Mouse (Mus musculus): Measurements from ENCODE around the gene Scamp4.
A peak's percentile ranks its signal among the peaks of the same experiment; 100 is the strongest.

Gene Scamp4

DNA sequence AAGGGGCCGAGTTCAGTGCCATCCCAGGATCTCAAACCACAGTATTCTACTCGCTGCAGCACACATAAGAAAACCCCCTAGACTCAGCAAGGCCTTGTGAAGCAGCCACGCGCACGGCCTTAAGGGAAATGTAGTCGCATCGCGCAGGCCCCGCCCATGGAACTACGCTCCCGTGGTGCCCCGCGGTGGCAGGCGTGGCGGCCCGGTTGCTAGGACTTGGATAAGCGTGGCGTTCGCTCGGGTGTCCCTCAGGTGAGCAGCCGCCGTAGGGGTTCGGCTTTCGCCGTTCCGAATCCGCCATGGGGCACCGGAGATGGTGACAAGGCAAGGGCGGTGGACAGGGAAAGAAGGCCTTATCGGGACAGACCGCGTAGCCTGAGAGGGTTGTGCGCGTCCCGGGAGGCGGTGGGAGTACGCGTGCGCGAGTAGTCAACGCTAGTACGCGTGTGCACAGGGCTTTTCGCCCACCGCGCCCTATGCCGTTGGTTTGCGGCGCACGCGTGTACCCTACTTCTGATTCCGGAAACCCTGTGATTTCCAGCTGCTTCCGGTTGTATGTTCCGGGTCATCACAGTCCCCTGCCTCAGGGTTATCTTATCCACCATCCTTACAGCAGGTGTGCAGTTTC, at the start of gene Scamp4, which contains the start of gene Adat3:
TSS of gene Scamp4 (plus strand) at position 175 of the 628 bp plus-strand sequence.
TSS of gene Adat3 (plus strand) at position 183 of the 628 bp plus-strand sequence.
- peak; percentile 90 to 95 for DNase-seq (ENCODE audit: low spot score in 2 of 2)

DNA sequence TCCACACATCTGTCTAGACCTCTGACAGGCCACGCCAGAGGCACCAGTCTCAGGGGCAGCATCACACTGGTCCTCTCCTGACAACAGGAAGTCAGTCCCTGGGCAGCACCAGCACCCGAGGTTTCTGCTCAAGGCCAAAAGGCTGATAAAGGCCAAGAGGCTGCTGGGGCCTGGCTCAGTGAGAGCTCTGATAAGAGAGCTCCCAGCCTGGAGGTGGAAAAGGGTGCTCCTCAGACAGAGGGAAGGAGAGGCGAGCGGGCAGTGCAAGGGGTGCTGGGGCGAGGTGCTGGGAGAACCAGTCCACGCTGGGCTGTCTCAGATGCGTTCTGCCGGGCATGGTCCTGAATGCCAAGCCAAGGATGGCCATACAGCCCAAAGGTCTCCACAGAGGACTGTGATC, 49.1 kb upstream of the Scamp4 start:
- no peak for DNase-seq (ENCODE audit: low spot score in 2 of 2)

DNA sequence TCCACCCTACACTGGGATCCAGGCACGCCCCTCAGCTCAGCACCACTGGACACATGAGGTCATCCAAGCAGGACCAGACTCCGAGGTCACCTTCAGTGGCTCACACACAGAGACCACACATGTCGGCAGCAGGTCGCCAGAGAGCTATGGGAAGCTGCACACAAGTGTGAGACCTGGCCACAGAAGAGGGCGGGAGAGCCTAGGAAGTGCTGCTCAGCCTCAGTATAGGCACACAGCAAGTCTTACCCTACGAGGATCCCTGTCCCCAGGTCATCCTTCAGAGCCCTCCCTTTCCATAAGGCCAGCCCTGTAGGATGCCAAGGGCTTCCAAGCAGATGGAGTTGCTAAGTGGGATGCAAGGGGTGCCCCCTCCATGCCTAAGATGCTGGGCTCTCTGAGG, 48.7 kb upstream of the Scamp4 start:
- no peak for DNase-seq (ENCODE audit: low spot score in 2 of 2)

DNA sequence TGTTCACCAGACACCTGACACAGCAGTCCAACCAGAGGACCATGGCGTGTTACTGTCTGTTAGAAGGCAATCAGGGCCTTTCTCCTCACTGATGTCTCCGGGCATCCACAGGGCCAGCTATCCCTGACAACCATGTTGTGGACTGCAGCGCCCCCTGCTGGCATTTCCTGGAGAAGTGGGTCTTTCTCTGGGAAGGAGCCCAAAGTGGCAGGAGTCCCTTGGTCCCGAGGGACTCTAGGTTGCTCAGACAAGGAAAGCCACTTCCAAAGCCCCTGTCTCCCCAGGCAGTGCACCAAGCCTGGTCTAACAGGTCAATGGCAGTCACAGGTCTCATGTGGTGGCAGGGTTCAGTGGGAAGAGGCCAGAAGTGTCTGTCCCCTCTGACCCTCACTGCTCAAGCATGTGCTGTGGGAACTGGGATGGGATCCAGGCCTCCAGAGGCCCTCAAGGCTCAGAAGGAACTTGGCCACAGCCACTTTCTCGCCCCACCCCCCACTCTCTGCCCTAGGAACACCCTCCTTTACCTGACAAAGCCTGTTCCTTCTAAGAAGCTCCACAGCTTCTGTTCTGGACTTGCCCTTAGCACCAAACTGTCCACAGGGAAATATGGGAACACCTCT, 45.2 kb upstream of the Scamp4 start:
- DNase-seq (ENCODE audit: low spot score in 2 of 2) = peak in 1 of 2 experiments; percentile 71

DNA sequence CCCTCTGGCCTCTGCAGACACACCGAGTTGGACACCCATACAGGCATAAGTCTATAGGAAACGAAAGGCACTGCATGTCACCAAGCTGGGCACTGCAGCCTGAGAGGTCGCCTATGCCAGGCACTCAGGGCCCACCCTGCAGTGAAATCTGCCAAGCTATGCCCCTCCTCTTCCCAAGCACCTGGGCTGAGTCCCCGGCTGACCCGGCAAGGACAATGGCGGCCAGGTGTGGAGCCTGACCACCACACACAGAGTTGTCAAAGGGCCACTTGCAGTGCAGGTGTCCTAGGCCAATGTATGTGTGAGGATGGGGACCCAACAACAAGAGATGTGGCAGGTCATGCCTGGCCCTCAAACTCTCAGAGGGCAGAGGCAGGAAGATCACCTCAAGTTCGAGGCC, 43.2 kb upstream of the Scamp4 start:
- no peak for DNase-seq (ENCODE audit: low spot score in 2 of 2)

DNA sequence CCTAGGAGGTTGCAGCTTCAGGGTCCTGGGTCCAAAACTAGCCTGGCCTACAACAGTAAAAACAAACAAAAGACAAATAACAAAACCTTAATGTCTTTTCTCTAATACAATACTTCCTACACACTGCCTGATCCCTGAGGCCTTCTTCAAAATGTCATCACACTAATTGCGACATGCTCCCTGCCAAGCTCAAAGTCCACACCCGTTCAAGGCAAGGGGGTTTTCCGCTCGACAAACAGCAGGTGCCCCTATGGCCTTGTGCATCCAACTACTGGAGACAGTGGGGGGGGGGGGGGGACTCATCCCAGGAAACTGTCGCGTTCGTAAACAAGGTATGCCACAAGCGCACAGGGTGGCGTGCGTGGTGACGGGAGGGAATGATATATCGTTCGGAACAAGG, 42.1 kb upstream of the Scamp4 start:
- no peak for DNase-seq (ENCODE audit: low spot score in 2 of 2)

DNA sequence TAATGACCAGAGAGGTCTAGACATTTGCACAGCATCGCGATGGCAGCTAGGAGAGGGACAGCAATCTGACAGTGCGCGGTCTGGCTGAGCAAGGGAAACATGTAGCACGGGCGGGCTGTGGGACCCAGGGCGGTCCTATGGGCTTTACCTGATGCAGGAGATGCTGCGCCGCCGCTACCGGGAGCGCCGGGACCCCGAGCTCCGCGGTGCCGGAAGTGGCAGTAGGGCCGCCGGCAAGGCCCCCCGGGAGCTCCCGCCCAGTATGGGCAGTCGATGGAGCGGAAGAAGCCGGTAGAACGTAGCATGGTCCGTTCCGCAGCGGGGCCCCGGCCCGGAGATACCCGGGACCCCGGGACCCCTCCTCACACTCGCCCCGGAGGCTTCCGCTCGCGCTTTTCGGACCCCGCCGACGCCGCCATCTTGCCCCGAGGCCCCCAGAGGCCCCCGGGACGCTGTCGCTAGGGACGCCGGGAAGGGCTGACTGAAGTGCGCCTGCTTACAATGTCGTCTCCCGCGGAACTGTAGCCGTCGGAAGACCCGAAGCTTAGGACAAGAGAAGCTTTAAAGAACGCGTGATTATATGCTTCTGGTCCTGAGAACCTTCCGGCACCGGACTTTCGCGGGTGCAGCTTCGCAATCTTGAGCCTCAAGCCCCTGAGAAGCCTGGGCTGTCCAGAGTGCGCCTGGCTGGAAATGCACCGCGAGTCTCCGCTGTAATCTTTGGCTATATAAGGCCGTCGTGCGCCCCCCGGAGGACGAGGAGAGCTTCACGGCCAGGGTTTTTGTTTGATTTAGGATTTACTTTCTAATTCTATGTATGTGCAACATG, 41.3 kb upstream of the Scamp4 start, which contains the start of gene Rexo1:
TSS of gene Rexo1 (minus strand) at position 445 of the 829 bp plus-strand sequence.
- DNase-seq (ENCODE audit: low spot score in 2 of 2) = peak; percentile 83 to 89

DNA sequence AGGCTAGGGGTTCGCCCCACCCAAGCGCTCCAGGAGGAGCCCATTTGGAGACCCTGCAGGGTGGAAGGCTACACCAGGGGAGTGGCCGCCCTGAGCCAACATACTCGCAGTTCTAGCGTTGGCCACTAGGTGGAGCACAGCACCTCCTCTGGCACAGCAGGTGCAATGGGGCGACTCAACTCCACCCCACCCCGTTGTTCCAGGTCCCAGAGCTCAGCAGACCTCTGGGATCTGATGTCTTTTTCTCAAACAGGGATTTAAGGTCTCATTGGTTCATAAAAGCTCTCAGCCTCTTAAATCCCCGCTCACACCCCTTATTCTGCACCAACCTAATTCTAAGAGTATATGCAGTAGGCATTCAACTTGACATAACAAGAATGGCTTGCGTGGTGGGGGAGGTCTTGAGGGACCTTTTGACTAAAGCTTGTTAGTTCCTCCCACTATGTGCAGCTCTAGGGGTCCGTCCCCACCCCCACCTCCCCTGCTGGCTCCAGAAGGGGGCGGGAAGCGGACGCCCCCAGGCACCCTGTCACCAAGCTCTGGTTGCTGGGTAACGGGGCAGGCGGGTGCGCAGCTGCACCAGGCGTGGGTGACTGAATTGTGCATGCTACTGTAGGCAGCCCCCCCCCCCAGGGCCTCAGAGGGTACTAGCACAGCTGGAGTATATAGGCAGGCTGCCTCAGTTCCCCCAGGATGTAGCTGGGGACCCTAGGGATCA, 36.1 kb upstream of the Scamp4 start:
- peak; percentile 80 to 85 for DNase-seq (ENCODE audit: low spot score in 2 of 2)

DNA sequence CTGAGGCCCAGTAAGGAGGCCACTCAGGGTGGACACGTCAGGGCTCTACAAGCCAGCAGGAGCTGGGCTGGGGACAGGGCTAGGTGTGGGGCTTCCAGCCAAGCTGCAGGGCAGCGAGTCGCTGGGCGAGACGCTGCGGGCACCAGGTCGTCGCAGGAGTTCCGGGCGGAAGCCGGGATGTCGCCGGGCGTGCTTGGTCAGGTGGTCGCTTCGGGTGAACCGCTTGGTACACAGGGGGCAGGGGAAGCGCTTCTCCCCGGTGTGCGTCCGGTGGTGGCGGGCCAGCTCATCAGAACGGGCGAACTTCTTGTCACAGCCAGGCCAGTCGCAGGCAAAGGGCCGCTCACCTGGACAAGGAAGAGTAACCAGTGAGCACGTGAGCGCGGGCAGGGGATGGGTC, 33.8 kb upstream of the Scamp4 start:
- DNase-seq (ENCODE audit: low spot score in 2 of 2) = no peak

DNA sequence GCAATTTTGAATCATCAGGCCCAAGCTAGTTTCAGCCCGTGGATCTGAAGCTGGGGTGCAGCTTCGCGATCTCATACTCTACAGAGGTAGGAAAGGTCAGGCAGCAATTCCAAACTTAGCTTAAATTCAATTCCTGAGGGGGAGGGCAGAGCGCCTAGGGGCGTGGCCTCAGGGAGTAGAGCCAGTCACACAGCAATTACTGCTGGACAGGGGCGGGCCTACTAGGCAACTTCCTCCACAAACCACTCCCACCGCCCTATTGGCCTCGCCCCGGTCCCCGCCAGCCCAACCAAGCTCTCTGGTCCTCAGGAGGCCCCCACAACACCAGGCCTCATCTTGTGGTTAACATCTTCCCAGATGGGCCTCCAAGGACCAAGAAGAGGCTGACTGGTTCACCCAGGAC, 33.0 kb upstream of the Scamp4 start:
- peak in 1 of 2 experiments; percentile 42 for DNase-seq (ENCODE audit: low spot score in 2 of 2)

DNA sequence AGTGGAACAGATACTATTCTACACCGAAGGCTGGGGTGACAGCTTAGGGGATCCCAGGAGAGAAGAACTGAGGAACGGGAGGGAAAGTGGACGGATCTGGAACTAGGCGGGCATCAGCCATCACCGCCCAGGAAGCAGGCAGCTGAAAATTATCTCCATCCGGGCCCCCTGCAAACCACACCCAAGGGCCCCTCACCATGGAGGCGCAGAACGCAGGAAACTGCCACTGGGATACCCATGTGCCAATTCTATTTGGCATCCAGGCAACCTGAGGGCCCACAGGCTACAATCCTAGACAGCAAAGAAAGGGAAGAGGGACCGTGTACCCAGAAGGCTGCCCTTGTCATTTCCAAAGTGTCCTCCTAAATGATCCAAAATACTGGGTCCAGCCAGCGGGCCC, 32.3 kb upstream of the Scamp4 start:
- no peak for DNase-seq (ENCODE audit: low spot score in 2 of 2)

DNA sequence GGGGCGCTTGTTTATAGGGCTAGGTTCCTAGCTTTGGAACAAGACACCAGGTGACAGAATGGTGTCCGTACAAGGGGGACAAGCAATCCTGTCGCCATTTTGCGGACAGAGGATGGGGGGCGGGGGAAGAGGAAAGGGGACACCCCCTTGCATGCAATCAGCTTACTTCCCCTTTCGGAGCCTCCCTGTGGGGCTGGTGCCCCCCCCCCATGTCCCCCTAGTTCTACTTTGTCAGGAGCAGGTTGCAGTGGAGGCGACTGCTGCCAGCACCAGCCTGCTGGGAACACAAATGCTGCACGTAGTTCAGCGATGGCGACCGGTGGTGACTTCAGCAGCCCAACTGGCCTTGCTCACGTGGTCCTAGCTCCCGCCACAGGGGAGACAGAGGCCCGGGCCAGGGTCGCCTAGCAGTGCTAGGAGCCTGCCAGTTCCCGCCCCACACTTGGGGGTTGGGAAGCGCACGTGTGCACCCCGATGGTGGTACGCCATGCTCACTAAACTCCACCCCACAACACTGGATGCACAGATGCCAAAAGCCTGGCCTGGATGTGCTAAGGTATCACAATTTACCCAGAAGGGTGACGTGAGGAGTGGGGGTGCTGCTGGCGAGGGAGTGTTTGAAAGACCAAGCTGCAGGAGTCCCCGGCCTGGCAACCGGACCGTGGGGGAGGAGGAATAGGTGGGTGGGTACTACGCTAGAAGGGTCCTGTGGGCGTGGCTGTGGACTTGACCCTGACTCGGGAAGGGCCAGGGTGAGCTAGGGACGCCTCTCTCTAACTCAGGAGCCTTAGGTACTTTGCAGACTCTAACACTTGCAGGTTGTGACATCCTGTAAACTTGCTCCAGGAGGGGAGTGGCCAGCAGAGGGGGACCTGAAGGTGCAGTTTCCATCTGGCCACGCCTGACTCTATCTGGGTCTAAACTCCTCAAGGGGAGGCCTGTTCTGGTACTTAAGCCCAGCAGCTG, 31.5 kb upstream of the Scamp4 start:
- no peak for DNase-seq (ENCODE audit: low spot score in 2 of 2)

DNA sequence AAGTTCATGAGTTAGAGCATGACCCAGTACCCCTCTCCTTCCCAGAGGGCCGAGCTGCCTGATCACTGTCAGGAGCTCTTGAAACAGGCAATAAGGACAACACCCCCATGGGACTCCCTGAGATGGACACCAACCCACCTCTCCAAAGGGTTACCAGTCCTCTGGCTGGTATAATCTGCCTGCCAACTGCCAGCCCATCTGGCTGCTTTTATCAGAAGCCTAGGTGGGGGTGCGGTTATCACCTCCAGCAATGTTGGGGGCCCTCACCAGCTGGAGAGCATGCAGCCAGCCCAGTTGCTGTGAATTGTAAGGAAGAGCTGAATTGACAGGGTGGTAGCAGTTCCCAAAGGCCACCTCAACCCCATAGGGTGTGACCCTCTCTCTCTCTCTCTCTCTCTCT, 30.2 kb upstream of the Scamp4 start:
- no peak for DNase-seq (ENCODE audit: low spot score in 2 of 2)

DNA sequence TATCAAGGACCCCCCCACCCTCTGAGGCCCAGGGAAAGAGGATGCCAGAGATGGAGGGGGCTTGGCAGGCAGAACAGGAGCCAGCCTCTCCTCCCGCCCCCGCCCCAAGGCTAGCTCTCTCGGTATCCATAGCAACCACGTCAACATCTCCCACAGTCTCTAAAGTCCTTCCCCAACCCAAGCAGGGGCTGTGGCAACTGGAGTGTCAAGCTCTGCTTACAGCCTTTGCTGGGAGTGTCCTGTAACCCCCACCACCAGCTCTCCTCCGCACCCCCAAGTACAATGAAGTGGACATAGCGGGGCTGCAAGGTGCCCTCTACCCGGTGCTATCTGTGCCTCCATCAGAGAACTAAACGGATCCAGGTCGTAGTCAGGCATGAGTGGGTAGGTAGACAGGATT, 28.7 kb upstream of the Scamp4 start:
- DNase-seq (ENCODE audit: low spot score in 2 of 2) = peak in 1 of 2 experiments; percentile 45

DNA sequence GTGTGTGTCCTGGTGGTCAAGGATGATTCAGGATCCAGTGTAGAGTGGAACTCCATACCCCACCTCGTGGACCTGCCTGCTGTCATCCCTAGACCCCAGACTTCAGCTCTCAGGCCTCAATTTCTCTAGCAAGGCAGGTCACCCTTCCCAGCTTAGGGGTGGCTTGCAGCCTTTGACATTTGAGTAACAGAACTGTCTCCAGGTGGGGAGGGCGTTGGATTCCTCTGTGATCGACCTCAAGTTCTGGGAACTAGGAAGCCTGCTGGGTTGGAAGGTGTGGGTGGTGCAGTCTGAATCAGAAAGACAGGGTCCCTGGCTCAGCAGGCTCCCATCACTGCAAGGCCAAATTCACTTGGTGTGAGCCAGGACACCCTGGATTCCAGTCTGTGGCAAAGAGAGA, 27.8 kb upstream of the Scamp4 start:
- no peak for DNase-seq (ENCODE audit: low spot score in 2 of 2)

DNA sequence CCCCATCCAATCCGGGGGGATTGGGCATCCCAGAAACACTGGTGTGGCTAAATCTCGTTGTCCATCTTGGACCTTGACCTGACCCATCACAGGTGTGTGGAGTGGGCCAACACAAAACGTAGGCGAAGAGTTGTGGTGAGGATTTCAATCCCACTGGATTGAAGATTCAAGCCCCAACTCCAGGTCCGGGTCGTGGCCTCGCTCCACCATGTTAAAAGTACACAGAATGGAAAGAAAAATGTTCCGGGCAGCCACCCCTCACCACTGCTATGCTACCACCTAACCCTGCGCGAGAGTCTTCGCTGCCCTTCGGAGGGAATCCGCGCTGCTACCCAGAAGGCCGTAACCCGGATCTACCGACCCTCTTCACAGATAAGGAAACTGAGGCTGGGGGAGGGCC, 26.7 kb upstream of the Scamp4 start:
- no peak for DNase-seq (ENCODE audit: low spot score in 2 of 2)

DNA sequence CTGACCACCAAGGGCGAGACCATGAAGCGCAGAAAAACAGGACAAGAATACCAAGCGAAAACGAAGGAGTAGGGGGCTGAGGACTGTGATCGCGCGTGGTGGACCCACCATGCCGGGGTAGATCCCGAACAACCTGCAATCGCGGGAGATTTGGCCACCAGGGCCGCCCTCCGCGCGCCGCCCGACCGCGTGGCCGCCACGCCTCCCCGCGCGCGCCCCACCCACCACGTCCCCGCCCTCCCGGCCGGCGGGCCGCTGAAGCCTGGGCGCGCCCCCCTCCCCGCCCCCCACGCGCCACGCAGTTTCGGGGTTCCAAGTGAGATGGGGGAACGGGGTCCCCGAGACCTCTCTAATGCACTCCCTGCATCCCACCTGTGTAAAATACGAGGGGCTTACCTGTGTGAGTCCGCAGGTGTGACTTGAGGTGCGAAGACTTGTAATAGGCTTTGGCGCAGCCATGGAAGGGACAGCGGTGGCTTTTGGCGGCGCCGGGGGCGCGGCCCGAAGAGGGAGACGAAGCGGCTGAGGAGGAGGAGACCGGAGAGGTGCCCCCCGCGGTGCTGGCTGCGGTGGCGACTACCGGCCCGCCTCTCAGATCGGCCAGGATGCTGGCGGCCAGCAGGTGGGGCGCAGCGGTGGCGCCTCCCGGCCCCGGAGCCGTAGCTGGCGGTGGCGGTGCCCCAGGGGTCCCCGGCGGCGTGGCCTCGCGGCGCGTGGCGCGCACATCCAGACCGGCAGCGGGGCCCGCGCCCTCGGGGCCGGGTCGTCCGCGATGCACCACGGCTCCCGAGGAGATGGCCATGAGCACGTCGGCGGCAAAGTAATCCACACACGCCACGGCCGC, 26.1 kb upstream of the Scamp4 start:
- DNase-seq (ENCODE audit: low spot score in 2 of 2) = peak in 1 of 2 experiments; percentile 55

DNA sequence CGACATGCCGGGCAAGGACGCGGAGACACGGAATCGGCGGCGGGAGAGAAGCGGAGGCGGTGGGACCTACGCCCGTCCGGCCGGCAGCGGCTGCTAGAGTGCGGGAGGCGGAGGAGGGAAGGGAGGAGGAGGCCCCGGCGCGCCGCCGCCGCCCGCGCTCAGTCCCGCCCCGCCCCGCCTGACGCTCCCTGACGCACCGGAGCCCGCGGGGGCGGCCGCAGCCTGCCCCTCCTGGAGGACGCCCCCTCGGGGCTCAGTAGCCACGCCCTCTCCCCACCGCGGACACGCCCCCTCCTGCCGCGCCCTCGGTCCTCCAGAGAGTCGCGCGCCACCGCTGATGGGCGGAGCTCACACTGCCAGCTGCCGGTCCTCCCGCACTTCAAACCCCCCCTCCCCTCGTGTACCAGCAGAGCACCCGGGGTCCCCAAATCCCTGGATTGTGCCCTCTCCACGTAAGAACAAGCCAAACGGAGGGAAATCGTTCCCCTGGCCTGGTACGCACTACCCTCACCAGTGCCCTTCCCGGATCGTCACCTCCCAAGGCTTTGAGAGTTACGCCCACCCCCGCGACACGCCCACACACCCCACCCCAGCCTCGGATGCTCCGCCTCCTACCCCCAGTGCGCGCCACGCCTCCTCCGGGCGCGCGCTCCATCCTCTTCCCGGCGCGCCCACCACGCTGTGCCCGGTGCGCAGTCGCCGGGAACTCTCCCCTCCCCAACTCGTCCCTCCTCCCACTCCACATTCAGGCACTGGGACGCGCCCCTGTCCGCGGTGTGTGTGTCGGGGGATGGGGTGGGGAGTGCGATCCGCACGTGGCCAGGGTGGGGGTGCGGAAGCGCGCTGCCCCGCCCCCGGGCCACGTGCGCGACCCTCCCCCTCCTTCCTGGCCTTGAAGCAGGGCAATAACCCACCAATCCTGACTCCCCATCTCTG, 25.2 kb upstream of the Scamp4 start, which contains the start of gene Klf16:
TSS of gene Klf16 (minus strand) at position 127 of the 936 bp plus-strand sequence.
- DNase-seq (ENCODE audit: low spot score in 2 of 2) = peak; percentile 94 to 97

All from frontal cortex, postnatal 10 days (tissue).